Mouse (Mus musculus): ENCODE measurements at regions not wholly inside any gene's neighbourhood (a gene's known extent, or its start where the extent isn't known, plus 50 kb on each side); places are given as distances from the start of the nearest gene placed in this dataset.

DNA sequence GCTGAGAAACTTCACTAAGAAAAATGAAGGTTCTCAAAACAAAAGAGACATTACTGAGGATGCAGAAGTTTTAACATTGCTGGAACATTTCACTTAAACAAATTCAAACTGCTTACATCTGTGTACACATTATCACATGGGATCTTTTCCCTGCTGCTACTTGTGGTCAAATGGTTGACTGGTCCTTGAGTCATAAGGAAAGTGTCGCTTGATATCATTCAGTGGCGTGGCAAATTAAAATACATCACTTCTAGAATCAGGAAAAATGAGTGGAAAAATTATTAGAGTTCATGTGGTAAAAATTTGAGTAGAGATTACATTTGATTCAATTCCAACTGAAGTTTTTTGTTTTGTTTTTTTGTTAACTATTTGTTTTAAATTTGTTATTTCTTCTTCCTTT, 420.2 kb upstream of the Adgrl2 start:
- no peak for DNase-seq

DNA sequence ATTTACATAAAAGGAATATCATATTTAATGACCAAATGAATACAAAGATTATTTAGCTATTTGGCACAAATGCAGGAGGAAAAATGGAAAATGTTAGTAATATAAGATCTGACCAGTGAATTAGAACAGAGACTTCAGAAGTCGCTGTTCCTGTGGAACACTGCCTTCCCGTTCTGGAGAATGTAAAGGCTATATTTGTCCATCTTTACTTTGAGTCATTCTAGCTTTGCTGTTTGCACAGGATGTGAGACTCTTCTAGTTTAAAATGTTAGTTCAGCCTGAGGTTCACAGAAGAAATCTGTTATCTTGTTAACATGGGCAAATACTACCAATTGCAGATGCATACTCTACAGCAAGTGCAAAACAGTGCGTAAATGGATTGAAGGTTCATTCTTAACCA, 418.5 kb upstream of the Adgrl2 start:
- DNase-seq = no peak

DNA sequence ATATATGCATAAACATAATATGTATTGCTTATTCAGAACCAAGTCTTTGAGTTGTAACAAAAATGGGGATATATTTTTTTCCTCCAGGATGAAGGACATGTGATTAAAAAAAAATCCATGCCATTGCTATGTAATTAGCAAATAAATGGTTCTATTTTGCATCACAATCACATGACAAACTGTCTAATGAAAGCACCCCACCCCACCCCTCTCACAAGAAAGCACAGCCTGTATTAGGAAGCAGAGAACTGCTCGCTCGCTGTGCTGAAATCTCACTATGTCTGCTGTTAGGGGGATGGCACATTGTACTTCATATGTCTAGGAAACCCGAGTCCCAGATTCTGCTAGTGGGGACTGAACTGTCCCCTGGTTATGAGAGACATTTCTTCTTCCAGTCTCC, 415.5 kb upstream of the Adgrl2 start:
- no peak for DNase-seq

DNA sequence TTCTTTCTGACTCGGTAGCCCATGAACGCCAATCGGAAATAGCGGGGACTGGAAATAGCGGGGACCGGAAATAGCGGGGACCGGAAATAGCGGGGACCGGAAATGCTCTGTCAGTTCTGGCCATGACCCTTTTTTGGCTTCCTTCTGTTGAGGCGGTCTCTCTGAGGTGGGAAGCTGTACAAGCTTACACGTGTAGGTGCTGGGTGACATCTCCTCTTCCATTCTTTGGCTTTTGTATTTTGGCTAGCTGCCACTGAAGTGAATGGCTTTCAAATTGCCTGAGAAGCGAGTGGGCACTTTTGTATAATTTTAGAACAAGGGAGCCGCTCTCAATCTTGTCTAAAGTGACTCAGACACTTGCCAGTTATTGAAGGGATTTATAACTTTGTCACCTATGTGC, 414.3 kb upstream of the Adgrl2 start:
- DNase-seq = no peak

DNA sequence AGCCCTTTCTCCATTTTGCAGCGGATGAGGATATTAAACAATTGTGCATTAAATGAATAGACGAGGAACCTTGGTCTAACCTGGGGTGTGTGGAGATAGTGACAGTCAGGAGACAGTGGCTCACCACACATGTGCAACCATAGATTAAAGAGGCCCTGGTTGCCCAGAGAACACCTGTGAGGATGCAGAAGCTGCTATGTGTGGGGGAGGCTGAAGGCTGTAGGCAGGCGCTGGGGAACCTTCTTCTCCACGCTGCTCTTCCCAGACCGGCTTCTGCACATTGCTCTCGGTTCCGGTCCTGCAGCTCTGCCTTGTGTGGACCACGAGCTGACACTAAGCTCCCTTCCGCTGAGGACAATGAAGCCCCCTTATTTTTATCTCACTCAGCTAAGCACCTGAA, 412.1 kb upstream of the Adgrl2 start:
- DNase-seq = no peak

DNA sequence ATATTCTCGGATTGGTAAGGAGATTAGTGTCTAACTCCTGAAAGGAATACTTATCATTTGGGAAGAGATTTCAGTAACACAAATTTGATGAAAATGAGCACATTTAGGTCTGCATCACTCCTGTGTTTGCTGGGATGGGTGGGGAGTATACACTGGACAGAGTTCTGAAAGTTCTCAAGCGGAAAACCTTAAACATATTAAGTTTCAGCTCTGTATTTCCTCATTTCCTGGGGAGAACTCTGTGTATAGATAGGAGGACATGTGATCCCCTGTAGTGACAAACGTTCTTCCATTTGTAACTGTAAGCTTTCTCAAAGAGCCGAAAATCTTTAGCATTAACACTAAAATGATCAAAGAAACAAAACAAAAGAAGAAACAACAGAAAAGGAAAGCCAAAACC, 404.7 kb upstream of the Adgrl2 start:
- no peak for DNase-seq

DNA sequence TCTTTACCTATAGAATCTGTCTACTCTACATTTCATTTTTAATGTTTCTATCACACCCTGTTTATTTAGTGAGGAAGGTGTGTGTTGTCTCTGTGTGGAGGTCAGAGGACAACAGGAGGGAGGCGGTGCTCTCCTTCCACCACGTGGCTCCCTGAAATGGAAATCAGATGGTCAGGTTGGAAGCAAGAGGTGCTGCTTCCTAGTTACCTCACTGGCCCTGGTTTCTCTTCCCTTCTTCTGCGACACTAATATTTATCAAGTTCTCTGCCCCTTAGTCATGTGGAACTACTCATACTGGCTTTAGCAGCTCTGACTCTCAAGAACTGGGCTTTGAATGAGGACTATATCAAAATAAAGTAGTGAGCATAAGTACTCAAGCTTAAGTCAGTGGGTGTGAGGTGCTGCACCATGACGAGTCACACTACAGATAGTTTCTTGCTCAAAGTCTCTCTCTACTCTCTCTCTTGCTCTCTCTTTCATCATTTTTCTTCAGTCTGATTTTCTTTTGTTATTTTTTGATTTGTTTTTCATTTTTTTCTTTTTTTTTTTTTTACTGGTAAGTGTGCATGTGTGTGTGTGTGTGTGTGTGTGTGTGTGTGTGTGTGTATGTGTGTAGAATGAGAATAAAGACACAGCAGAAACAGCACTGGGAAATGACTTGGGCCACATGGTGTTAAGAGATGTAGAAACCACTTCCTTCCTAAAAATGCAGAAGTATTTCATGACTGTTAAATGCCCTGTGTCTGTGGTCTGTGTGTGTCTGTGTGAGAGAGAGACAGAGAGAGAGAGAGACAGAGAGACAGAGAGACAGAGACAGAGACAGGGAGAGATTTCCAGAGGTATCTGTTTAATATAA, 403.2 kb upstream of the Adgrl2 start:
- DNase-seq = no peak

DNA sequence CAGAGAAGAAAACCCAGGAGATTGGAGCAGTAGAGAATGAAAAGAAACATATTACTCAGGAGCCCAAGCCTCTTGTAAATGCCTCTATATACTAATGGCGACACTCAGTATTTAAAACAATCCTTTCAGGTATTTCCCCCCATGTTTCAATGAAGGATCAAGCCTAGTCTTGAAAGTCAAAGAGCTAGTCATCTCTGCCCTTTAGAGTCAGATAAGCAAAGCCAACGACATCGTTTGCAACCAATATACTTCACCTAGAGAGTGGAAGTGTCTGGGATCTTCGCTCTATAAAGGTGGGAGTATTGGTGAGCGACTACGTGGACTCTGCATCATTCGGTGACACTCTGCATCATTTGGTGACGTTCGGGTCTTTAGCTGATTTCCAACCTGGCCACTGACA, 401.8 kb upstream of the Adgrl2 start:
- no peak for DNase-seq

DNA sequence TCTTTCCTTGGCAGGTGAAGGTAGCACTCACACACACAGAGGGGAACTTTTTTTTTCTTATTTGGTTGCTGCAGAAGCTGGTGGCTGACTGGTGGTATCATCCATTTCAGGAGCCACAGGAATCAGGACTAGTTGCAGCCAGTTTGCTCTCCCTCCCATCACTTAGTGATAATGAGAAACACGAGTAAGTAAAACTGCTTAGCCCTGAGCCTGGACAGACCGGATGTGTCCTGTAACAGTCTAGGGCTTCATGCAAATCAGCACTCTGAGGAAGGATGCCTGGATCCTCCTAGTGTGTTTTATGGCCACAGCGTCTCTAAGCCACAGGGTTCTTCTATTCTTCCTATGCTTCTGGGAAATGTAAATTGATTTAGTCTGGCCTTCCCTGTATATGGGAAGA, 397.2 kb upstream of the Adgrl2 start:
- DNase-seq = no peak

DNA sequence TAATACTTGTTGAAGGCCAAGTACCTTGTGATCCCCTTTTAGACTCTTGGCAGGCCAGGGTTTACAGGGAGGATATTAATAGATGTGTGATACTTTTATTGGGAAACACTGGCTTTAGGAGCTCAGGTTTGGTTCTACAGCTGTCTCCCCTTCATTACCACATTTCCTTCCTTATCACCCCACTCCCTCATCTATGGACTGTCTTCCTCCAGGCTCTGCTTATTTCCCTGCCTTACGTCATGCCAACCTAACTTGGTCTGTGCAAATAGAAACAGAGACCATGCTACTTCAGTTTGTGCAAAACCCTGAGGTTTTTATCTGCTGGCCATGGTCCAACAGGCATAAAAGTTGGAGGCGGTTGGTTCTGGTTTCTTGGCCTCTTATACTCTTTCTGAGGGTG, 395.7 kb upstream of the Adgrl2 start:
- DNase-seq = no peak

DNA sequence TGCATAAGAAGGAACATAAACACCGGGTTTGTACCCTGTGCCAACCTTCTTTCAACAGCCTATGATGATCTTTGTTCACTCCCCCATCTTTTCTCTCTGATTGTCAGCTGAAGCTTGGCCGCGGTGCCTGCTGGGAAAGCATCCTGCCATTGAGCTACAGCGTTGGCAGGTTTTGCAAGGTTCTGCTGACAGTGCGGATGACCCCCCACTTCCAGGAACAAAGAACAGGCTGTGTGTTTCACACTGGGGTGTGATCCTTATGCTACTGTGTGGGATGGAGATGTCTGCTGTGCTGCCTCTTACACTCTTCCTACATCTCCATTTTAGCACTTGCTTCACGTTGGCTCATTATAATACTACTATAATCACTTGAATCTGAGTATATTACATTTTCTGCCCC, 395.0 kb upstream of the Adgrl2 start:
- DNase-seq = peak; percentile 17 to 19

DNA sequence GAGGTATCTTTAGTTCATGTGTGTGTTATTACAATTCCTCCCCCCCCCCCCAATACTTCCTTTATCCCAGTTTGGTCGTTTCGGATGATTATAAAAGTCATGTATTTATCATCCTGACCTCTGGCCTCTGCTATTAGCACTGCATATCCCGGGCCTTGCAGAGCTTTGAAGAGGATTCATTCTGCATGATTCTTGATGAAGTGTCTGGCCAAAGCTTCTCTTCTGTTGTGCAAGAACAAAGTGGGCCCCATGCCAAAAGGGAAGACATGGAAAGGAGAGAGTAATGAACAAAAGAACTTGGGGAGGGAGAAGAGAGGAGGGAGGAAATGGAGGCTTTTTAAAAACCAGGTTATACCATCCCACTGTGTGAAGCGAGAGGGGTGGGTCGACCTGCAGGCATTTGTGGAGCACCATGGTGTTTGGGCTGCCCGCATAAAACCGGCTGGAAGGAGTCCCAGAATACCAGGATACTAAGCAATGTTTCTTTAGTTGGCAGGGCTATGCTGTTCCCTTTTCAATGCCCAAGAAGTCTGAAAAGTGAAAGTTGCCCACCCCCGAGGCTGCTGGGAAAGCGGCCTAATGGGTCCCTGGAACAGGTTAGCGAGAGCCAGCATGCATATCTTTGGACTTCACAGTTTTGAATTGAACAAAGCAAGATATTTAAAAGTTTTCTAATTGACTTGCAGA, 391.3 kb upstream of the Adgrl2 start:
- DNase-seq = peak; percentile 43 to 52

DNA sequence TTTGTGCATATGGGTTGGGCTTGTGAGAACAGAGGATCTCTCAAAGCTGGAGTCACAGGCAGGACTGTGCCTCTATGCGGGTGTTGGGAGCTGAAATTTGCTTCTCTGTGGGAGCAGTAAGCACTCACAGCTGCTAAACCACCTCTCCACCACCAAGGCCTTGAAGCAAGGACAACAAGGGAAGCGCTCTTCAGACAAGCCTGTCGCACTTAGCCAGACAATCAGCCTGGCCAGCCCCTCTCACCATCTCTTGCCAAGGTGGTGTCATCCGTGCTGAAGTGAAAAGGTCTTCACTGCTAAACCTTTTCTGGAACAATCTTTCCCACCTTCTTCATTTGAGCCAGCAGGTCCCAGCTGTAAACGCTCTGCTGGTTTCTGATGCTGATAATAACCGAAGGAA, 390.7 kb upstream of the Adgrl2 start:
- DNase-seq = peak; percentile 4 to 11

DNA sequence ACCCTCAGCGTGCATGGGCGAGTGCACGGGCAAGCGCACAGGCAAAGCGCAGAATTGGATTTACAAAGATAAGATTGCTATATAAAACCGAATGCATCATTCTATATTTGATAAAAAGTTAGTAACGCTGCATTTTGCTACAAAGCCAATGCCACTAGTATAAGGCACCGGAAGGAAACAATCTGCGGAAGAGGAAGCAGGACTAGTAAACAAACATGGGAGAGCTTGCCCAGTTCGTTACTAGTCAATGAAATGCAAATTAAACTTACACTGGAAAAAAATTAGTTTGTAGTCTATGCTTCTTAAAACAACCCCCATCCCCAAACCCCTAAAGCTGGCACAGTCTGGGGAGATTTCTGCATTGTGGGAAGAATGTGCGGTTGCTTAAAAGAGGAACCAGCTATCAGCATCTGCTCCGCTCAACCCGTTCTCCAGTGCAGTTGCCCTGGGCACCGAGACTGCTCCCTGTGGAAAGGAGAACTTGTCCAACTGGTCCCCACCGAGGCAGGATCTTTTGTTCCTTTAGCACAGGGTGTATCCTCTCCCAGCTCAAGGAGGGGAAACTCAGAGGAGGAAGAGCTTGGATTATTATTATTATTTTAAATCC, 389.6 kb upstream of the Adgrl2 start:
- DNase-seq = no peak

DNA sequence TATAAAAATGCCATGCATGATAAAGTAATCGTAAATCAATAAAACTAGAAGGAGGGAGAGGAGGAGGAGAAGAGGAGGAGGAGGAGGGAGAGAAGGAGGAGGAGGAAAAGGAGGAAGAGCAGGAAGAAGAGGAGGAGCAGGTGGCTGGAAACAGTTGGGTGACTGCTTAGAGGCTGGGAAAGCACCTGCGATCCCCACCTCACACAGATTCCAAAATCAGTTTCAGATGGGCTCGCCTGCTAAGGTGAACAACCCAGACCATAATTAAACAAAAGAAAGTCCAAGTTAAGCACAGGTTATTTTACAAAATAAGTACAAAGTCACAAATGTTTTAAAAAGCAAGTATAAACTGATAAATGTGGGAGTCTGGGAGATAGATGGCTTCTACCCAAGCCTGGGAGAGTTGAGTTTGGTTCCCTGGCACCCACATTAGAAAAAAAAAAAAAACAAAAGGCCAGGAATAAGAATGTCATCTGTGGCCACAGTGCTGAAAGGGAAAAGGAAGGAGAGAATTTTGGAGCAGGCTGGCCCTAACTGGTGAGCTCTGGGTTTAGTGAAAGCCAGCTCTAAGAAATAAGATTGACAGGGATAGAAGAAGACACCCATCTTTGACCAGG, 389.0 kb upstream of the Adgrl2 start:
- no peak for DNase-seq

DNA sequence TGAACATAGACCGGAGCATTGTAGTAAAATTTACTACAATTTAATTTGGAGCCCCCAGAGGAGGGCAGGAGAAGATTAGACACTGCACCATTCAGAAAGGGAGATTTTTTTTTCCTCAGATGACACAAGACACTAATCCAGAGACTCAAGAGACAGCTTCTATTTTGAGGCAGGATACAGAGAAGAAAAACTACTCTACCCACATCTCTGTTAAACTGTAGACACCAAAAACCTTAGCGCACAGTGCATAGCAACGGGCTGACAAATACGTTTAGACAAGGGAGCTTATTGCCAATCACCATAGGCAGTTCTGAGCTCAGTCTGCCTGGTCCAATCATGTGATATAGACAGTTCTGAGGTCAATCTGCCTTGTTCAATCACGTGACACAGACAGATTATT, 381.1 kb upstream of the Adgrl2 start:
- DNase-seq = no peak

DNA sequence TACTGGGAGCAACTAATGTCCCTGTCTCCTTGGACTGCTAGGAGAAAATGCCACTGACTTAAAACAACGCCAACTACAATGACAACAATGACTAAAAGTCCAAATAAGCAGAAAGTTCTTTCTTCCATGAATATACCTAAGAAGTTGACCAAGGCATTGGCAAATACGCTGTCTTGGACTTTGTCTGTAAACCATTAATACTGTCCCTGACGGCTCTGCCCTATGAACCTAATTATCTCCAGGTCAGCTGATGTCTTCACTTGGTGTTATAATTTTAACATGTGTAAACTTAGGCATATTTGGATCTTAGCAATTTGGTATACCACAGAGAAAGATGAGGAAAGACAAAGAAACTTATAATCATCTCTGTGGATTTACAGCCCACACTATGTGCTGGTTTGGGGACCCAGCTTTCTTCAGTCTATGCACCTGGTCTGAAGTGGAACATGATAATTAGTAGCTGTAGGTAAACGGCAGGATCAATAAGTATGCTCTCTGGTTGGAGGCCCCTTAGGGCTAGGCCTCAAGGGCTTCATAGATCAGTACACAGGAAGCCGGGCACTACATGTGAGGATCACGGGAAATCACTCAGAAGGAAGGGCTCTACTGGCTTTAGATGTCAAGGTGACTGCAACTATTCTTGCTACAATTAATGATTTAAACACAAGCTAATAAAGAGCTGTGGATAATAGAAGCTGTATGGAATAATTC, 380.3 kb upstream of the Adgrl2 start:
- no peak for DNase-seq

DNA sequence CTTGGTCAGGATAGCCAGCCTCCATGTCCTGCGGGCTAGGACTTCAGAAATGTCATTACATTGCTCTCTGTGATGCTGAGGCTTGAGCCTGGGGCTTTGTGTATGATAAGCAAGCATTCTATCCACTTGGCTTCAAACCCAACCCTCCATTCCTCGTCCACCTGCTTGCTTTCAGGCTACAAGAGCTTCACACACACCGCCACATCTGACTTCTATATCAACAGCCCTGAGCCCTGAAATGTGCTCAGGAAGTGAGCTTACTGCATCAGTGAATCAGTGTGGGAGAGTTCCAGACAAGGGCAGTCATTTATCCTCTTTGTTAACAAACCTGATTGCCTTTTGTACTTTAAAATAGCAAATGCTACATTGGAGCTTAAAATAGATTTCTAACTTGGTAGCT, 377.5 kb upstream of the Adgrl2 start:
- no peak for DNase-seq

DNA sequence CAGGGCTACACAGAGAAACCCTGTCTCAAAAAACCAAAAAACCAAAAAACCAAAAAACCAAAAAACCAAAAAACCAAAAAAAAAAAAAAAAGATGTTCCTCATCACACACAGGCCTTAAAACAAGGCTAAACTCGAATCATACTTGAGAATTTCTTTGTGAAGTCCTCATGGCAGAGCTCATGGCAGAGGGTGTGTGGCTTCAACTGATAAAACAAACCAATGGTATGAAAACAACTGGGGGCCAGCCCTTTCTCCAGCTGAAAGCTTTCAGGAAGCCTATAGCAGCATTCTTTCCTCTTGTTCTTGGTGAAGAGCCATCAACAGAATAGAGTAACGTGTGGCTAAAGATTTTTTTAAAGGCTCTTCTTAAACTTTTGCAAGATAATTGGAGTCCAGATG, 369.8 kb upstream of the Adgrl2 start:
- no peak for DNase-seq

DNA sequence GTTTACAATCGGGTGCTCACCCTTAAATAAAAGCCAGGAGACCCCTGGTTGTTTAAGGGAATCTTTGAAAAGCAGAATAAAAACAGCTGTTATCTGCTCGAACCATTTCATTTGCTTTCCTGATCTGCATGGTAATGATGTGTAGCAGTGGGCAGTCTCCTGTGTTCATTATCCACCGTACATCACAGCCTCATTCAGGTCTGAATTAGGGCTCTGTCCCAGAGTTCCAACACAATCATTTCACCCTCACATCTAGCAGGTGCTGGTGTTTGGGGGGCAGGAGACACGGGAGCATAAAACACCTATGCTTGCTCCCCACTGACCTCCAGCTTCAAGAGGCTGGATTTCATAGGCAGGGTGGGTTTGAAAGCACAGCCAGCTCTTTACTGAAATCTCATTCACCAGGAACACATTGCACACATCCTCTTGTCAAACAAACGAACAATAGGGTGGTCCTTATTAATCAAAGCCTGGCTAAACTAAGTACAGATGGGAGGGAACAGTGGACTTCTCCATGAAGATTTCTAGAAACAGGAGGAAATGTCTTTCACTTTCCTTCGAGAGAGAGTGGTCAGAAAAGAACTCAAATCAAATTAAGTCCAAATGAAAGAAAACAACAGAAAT, 368.3 kb upstream of the Adgrl2 start:
- DNase-seq = no peak

DNA sequence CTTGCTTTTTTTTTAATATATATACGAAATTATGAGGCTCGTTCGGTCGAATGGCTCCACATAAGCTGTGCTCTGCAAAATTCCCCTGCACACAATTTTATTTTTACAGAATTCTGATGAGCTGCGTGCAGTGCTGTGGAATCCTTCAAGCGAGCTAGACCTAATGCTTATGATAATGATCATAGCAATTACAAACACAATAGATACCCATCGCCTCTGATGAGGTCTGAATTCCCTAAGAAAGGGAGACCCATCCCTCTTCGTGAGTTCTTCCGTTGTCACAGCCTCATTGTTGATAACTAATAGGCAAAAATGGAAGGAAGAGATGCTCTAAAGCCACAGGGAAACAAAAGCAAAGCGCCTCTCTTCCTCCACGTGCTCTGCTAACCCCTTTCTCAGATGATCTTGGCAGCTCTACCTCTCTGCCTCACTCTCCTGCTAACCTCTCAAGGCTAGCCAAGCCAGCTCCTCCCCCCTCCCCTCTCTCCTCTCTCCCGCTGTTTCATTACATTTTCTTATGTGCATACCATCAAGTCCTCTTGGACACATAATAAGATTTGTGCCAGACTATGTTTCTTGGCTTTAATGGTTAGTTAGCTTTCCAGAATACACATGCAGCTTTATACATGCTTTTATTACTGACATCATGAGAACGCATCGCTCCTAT, 367.7 kb upstream of the Adgrl2 start:
- peak in 1 of 2 experiments; percentile 12 for DNase-seq

DNA sequence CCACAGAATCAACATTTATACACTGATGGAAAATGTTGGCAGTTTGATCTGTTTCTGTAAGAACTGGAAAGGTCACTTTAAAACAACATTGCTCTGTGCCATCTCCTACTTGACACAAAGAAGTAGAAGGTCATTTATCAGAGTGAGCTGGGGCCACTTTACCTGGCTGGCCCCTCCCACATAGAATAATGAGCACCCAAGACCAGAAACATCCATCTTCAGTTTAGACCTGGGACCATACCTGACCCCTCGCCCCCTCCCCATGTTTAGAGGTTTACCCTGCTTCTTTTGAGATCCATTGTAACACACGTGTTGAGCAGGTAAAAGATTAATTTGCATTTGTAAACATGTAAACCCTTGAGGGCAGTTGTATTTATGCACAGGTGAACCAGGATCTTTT, 366.8 kb upstream of the Adgrl2 start:
- no peak for DNase-seq
